Mouse (Mus musculus) naive thymus-derived CD4-positive, alpha-beta T cell, adult 2 months (primary cell): Measurements from ENCODE around the gene Kit.

Source experiments
- DNase-seq: peaks from one replicate; pipeline ENCODE4 v3.0.0-alpha.2; 2011; ENCODE audit warnings: low read depth

The Kit gene

GRCm38 (mm10) chr5:75574852-75575566 is at the start of gene Kit:
Kit (plus strand) TSS chr5:75574916.
- DNase-seq = no peak

DNA sequence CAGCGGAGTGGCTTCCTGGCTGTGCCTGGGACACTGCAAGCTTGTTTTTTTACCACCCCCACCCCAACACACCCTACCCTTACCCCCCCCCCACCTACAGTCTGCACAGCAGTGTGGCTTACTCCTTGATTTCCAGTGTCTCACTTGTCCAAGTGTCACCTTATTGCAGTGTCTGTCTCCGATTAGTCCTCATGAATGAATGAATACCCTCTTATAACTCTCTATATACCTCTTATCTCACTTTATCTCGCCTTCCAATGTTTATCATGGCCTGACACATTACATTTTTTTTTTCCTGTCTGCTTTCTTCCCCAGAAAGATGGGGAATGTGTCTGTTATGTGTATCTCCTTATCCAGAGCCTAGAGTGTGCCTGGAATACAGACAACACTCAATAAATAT is 38.6 kb upstream of the Kit start:
- DNase-seq = no peak

- no peak for DNase-seq
Measured at GRCm38 (mm10) chr5:75537717-75538116, 37.0 kb upstream of the Kit start.

GRCm38 (mm10) chr5:75538458-75538857 is 36.3 kb upstream of the Kit start:
- DNase-seq = no peak

GRCm38 (mm10) chr5:75539098-75539497 is 35.6 kb upstream of the Kit start:
- DNase-seq = no peak

GRCm38 (mm10) chr5:75543757-75544156 is 31.0 kb upstream of the Kit start:
- no peak for DNase-seq

GRCm38 (mm10) chr5:75544472-75545264 is 30.0 kb upstream of the Kit start:
- DNase-seq = no peak

GRCm38 (mm10) chr5:75545265-75545643 is 29.5 kb upstream of the Kit start:
- no peak for DNase-seq

- no peak for DNase-seq
Measured at GRCm38 (mm10) chr5:75553021-75553420, 21.7 kb upstream of the Kit start.

- DNase-seq = no peak
Measured at GRCm38 (mm10) chr5:75557636-75558035, 17.1 kb upstream of the Kit start.

DNA sequence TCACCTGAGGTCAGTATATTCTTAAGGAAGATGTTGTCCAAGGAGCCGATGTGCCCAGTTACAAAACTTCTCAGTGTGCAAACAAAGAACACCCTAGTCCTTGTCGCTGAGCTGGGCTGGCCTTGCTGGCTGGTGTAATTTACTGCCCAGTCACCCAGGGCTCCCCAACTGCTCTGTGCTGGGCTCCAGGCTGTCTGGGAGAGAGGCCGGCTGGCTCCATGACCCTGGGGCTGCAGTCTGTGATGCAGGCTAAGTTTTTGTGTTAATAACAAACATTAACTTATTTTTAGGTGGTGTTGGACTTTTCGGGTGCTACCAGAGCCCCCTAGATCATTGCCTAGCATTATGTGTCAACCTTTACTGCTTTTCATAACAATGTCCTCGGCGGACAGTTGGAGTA is 15.4 kb upstream of the Kit start:
- no peak for DNase-seq

GRCm38 (mm10) chr5:75561231-75561630 is 13.5 kb upstream of the Kit start:
- no peak for DNase-seq

GRCm38 (mm10) chr5:75574151-75574851 is 415 bp upstream of the Kit start:
- no peak for DNase-seq

GRCm38 (mm10) chr5:75575567-75576515 is 1.1 kb downstream of the Kit start:
- DNase-seq = no peak

GRCm38 (mm10) chr5:75576741-75577140 is 2.0 kb downstream of the Kit start:
- no peak for DNase-seq

GRCm38 (mm10) chr5:75578141-75578540 is 3.4 kb downstream of the Kit start:
- DNase-seq = no peak

GRCm38 (mm10) chr5:75579244-75579643 is 4.5 kb downstream of the Kit start:
- DNase-seq = no peak

- no peak for DNase-seq
Measured at GRCm38 (mm10) chr5:75579646-75580268, 5.0 kb downstream of the Kit start.

GRCm38 (mm10) chr5:75581926-75582325 is 7.2 kb downstream of the Kit start:
- no peak for DNase-seq

DNA sequence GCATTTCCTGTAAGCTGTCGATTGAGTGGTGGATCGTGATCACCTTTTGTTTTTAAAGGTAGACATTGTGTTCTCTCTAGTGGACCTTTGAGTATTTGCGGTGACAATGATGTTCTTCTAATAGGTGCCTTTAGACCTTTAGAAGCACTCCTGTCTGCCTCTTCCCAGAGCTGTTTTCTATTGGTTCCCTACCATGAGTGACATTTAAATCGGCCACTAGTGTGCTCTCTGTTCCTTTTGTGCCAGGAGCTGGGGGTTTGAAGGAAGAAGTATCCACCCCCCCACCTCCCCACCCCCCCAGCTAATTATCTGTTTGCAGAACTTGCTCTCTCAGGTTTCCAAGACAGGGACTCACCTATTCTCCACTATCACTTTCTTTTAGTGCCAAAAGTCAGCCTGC is 13.1 kb downstream of the Kit start:
- no peak for DNase-seq
